Mouse (Mus musculus) neural tube, embryonic 15.5 days (tissue): ENCODE measurements around the gene Rrp7a. TPM values are rescaled to one million over a fixed set of nuclear protein-coding genes. Genes with fewer than 3 reads are reported as not detected.

Experiments
- ATAC-seq: fragments of 200-750 bp; cut with Nextera tagmentation; 2 replicates; pipeline ENCODE4 v1.8.0; 2017; ENCODE audit warnings: mild to moderate bottlenecking, moderate TSS enrichment, moderate library complexity; ENCODE audit not compliant: low FRiP score
- H3K27ac ChIP-seq: fragments of 300-500 bp; sonication (generic); replicated peaks from 2 replicates; pipeline ENCODE4 v1.5.1; 2015; ENCODE audit warnings: mild to moderate bottlenecking, inconsistent platforms
- H3K27me3 ChIP-seq: fragments of 300-500 bp; sonication (generic); replicated peaks from 2 replicates; pipeline ENCODE4 v1.6.1; 2015; ENCODE audit warnings: inconsistent platforms
- H3K36me3 ChIP-seq: fragments of 300-500 bp; sonication (generic); 2 replicates; pipeline ENCODE4 v1.6.1; 2015; ENCODE audit warnings: inconsistent platforms
- H3K4me1 ChIP-seq: fragments of 300-500 bp; sonication (generic); 2 replicates; pipeline ENCODE4 v1.6.1; 2015; ENCODE audit warnings: inconsistent platforms
- H3K4me2 ChIP-seq: fragments of 300-500 bp; sonication (generic); 2 replicates; pipeline ENCODE4 v1.6.1; 2015; ENCODE audit warnings: inconsistent platforms, mild to moderate bottlenecking, moderate library complexity
- H3K4me3 ChIP-seq: fragments of 300-500 bp; sonication (generic); replicated peaks from 2 replicates; pipeline ENCODE4 v1.5.1; 2015; ENCODE audit warnings: mild to moderate bottlenecking, inconsistent platforms
- H3K9ac ChIP-seq: fragments of 300-500 bp; sonication (generic); replicated peaks from 2 replicates; pipeline ENCODE4 v1.6.1; 2015; ENCODE audit warnings: mild to moderate bottlenecking, inconsistent platforms
- H3K9me3 ChIP-seq: fragments of 300-500 bp; sonication (generic); replicated peaks from 2 replicates; pipeline ENCODE4 v1.6.1; 2016; ENCODE audit warnings: inconsistent platforms
- WGBS: fragments of 180-500 bp; shearing (Covaris S2); methylation state at CpG from one replicate; pipeline ENCODE4 v1.1.7; 2015; ENCODE audit warnings: mixed read lengths; 5-methylcytosine and 5-hydroxymethylcytosine counted together
- polyA plus RNA-seq: library from polyadenylated mRNA; unstranded; fragments of >200 nt; fragmentation: Nextera tagmentation; extraction: Ambion mirVana; gene quantifications from 2 replicates; pipeline ENCODE4 v1.2.1, GENCODE M21; 2015

The Rrp7a gene
- 77.4 and 81.1 TPM in 2 replicates for polyA plus RNA-seq

- Histone ChIP-seq H3K9ac (peak within 1 kb of the TSS; percentile 72), H3K9me3 (no peaks in the 10 kb centered on the region), H3K4me1 (peaks cover 25% of the 10 kb centered on the region), H3K27ac (peak within 1 kb of the TSS; percentile 84), H3K27me3 (no peaks in the 10 kb centered on the region), H3K36me3 (peaks cover 45% of the 10 kb centered on the region), H3K4me2 (peak within 1 kb of the TSS; percentile 62), H3K4me3 (peak within 1 kb of the TSS; percentile 77)
- 7% methylated on average over 32 of the region's 32 CpGs for WGBS
- peak; percentile 93 for ATAC-seq
These were observed at the start of gene Rrp7a for GRCm38 (mm10) chr15:83122566-83123145. Rrp7a (minus strand) TSS chr15:83122801.

GRCm38 (mm10) chr15:83171712-83172481 lies 49.3 kb upstream of the Rrp7a start:
- H3K36me3 ChIP-seq: no peaks in the 10 kb centered on the region
- ATAC-seq: peak; percentile 99
- 1% methylated on average over 66 of the region's 67 CpGs for WGBS
- no peaks in the 10 kb centered on the region for H3K27me3 ChIP-seq
- peaks cover 46% of the 10 kb centered on the region for H3K4me1 ChIP-seq
- H3K4me3 ChIP-seq: peak overlapping the region; percentile 99
- H3K9me3 ChIP-seq: no peaks in the 10 kb centered on the region
- peak overlapping the region; percentile 91 for H3K27ac ChIP-seq
- peak overlapping the region; percentile 73 for H3K4me2 ChIP-seq
- peak overlapping the region; percentile 93 for H3K9ac ChIP-seq

DNA sequence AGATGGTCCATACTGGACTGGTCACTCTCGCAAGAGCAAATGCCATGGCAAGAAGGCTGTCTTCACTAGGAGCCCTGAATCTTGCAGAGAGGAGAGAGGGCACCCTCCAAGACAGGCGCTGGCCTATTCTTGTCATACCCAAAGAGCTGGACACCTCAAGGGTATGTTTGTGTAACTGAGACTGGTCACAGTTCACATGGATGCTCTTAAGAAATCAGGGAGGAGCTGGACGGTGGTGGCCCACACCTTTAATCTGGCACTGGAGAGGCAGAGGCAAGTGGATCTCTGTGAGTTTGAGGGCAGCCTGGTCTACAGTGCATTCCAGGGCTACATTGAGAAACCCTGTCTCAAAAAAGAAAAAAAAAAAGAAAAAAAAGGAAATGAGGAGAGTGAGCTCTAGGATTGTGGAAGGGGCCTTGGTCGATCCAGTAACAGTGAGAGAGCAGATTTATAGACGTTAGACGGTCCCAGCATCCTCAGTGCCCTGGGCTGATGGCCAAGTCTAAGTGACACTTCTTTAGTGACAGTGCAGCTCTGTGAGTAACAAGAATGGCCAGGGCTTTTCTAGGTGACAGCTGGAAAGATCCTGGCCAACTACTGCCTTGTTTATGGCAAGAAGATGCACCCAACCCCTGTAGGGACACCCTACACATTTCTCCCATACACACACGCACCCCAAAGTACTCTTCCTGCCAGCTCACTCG lies 48.5 kb upstream of the Rrp7a start:
- H3K4me3 ChIP-seq: peak overlapping the region; percentile 99
- peak overlapping the region; percentile 93 for H3K9ac ChIP-seq
- H3K27ac ChIP-seq: peak overlapping the region; percentile 91
- H3K36me3 ChIP-seq: no peaks in the 10 kb centered on the region
- H3K9me3 ChIP-seq: no peaks in the 10 kb centered on the region
- ATAC-seq: no peak
- H3K27me3 ChIP-seq: no peaks in the 10 kb centered on the region
- H3K4me2 ChIP-seq: peak overlapping the region; percentile 73
- 41% methylated on average over 8 of the region's 8 CpGs for WGBS
- peaks cover 53% of the 10 kb centered on the region for H3K4me1 ChIP-seq

DNA sequence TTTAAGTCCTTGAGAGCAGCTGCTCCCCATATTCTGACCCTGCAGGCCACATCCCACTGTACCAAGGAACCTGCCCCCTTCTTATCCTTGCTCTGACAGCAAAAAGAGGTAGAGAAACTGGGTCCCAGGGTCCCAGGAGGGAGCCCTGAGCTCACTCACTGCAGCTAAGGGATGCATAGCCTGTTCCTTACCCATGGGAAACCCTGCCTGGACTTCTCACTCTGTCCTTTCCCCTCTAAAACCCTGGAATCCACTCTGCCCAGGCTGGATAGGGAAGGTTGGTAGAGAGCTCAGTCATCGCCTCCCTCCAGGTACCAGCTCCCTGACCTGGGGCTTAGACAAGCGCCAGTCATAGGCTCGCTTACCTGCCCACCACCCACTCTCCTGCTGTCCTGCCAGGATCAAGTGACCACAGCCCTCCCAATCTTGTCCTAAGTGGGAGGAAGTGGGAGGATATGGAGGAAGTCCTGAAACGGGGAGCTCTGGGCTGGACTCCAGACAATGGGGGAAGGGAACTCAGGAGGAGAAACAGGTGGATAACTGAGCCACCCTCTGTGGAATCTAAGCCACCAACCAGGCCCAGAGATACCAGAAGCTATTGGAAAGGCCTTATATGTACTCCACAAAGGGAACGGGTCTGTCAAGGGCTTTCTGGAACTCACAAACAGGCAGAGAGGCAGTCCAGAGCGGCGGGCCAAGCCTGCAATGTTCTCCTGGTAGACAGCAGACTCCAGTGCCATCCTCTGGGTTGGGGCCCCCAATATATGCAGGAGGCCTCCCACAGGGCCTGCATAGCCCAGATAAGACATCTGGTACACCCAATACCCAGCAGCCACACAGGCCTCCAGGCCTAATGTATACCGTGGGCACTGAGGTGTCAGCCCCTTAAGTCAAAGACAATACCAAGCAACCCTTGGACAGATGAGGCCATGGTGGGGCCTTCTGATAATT lies 47.4 kb upstream of the Rrp7a start:
- no peak for ATAC-seq
- H3K9me3 ChIP-seq: no peaks in the 10 kb centered on the region
- H3K4me3 ChIP-seq: no peak overlapping the region
- H3K36me3 ChIP-seq: no peaks in the 10 kb centered on the region
- no peak overlapping the region for H3K27ac ChIP-seq
- H3K9ac ChIP-seq: no peak overlapping the region
- peaks cover 53% of the 10 kb centered on the region for H3K4me1 ChIP-seq
- 87% methylated on average over 8 of the region's 8 CpGs for WGBS
- H3K4me2 ChIP-seq: 0 out of 2 replicates have a peak overlapping the region, but pooled peaks have one; percentile 6
- H3K27me3 ChIP-seq: no peaks in the 10 kb centered on the region

DNA sequence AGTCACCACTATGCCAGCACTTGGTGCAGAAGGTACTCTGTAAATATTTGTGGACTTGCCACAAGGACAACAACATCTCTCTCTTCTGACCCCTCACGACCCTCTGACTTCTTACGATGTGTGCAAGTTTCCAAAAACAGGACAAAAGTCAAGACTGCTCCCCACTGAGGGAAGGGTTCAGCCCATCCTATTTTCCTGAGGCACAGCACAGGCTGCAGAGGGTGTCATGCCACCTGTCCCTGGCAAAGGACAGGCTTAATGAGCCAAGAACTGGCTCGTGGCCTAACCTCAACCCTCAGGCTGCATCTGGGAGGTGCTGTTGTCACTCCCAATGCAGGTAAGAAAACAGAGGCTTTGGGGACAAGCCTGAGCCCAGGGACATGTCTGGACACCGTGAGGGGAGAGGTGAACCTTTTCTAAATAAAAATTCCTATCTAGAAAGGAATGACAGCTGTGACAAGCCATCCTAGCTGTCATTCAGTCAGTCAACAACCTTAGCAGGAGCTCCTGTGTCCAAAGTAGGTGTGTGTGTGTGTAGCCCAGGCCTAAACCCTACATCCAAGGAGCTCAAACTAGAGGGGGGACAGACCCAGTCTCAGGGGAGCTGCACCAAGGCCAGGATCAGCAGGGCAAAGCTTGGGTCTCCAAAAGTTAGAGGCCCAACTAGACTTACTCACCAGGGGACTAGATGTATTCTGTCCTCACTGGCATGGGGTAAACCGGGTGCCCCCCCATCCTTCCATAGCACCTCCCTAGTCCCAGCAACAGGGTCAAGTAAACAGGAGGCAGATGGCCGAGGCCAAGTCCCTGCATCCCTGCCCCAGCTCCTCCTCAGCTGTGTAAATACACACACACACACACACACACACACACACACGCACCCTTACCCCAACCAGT lies 46.5 kb upstream of the Rrp7a start:
- no peak for ATAC-seq
- Histone ChIP-seq H3K4me2 (no peak overlapping the region), H3K4me3 (no peak overlapping the region), H3K27me3 (no peaks in the 10 kb centered on the region), H3K4me1 (peaks cover 53% of the 10 kb centered on the region), H3K9me3 (no peaks in the 10 kb centered on the region), H3K9ac (no peak overlapping the region), H3K36me3 (no peaks in the 10 kb centered on the region), H3K27ac (no peak overlapping the region)
- 84% methylated on average over 7 of the region's 7 CpGs for WGBS

- WGBS: 79% methylated on average over 3 of the region's 3 CpGs
- no peaks in the 10 kb centered on the region for H3K9me3 ChIP-seq
- no peak overlapping the region for H3K27ac ChIP-seq
- no peak for ATAC-seq
- H3K4me3 ChIP-seq: no peak overlapping the region
- H3K4me1 ChIP-seq: peaks cover 53% of the 10 kb centered on the region
- H3K36me3 ChIP-seq: no peaks in the 10 kb centered on the region
- no peaks in the 10 kb centered on the region for H3K27me3 ChIP-seq
- no peak overlapping the region for H3K9ac ChIP-seq
- H3K4me2 ChIP-seq: no peak overlapping the region
These were observed 45.7 kb upstream of the Rrp7a start for GRCm38 (mm10) chr15:83168311-83168710.

DNA sequence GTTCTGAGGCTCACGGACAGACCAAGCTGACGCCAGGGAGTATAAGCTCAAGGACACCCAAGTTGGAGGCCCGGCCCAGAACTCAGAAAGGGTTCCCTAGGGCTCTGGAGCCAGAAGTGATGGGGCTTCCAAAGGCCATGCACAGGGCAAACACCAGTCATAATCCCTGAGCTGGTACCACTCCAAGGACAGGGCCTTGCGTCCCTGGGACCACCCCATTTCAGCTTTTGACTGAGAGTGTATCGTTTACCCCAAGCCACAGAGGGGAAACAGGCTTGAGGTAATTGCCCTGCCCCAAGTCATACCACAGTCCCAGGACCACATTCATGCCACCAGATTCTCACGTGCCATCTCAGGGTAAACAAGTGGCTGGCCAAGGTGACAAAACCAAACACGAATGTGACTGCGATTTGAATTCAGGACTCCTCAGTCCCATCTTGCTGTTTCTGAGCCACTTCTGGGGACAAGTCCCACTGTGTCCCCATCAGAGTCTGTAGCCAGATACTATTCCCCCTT lies 45.0 kb upstream of the Rrp7a start:
- ATAC-seq: no peak
- Histone ChIP-seq H3K4me3 (no peak overlapping the region), H3K4me1 (peaks cover 46% of the 10 kb centered on the region), H3K9ac (no peak overlapping the region), H3K9me3 (no peaks in the 10 kb centered on the region), H3K36me3 (peaks cover 5% of the 10 kb centered on the region), H3K27me3 (no peaks in the 10 kb centered on the region), H3K27ac (no peak overlapping the region), H3K4me2 (no peak overlapping the region)
- WGBS: 93% methylated on average over 8 of the region's 8 CpGs

DNA sequence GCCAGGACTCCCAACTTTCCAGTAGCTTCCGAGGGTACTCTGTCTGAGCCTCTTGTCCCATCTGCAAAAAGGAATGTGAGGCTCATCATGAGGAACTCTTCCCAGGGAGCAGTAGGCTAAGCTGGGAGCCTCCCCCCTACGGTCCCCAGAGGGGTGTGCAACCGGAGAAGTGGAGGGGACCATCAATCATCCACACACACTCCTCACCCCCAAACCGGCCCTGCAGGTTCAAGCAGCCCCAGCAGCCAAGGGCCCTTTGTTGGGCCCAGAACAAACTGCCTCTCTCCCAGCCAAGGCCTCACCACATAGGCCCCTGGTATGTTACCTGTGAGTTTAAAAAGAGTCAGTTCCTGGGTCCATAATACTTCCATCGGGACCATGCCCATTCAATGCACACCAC lies 44.5 kb upstream of the Rrp7a start:
- Histone ChIP-seq H3K36me3 (peaks cover 10% of the 10 kb centered on the region), H3K27ac (no peak overlapping the region), H3K4me3 (no peak overlapping the region), H3K4me1 (peaks cover 45% of the 10 kb centered on the region), H3K4me2 (no peak overlapping the region), H3K27me3 (no peaks in the 10 kb centered on the region), H3K9ac (no peak overlapping the region), H3K9me3 (no peaks in the 10 kb centered on the region)
- no peak for ATAC-seq
- 65% methylated on average over 5 of the region's 5 CpGs for WGBS

GRCm38 (mm10) chr15:83166642-83167041 lies 44.0 kb upstream of the Rrp7a start:
- peaks cover 44% of the 10 kb centered on the region for H3K4me1 ChIP-seq
- H3K27ac ChIP-seq: no peak overlapping the region; the same call in 1 of the 2 replicates
- peaks cover 14% of the 10 kb centered on the region for H3K36me3 ChIP-seq
- WGBS: 74% methylated on average over 3 of the region's 3 CpGs
- ATAC-seq: no peak
- H3K9ac ChIP-seq: no peak overlapping the region
- H3K9me3 ChIP-seq: no peaks in the 10 kb centered on the region
- no peak overlapping the region for H3K4me3 ChIP-seq
- no peak overlapping the region for H3K4me2 ChIP-seq
- H3K27me3 ChIP-seq: no peaks in the 10 kb centered on the region

GRCm38 (mm10) chr15:83165526-83166315 lies 43.1 kb upstream of the Rrp7a start:
- Histone ChIP-seq H3K9ac (no peak overlapping the region), H3K9me3 (no peaks in the 10 kb centered on the region), H3K36me3 (peaks cover 20% of the 10 kb centered on the region), H3K27me3 (no peaks in the 10 kb centered on the region), H3K4me3 (no peak overlapping the region), H3K27ac (no peak overlapping the region), H3K4me2 (no peak overlapping the region), H3K4me1 (peaks cover 35% of the 10 kb centered on the region)
- no peak for ATAC-seq
- WGBS: 96% methylated on average over 13 of the region's 13 CpGs
